Mouse (Mus musculus) ES-Bruce4 (cell line): Measurements from ENCODE around the gene Pla1a. TPM values are rescaled to one million over a fixed set of nuclear protein-coding genes. Genes with fewer than 3 reads are reported as not detected.

Experiments
- H3K27ac ChIP-seq: 2 replicates; pipeline ENCODE4 v1.5.1; 2012; ENCODE audit warnings: low read length, inconsistent platforms; ENCODE audit not compliant: insufficient read depth
- H3K27me3 ChIP-seq: 2 replicates; pipeline ENCODE4 v1.6.1; 2012; ENCODE audit warnings: mild to moderate bottlenecking, low read length, inconsistent platforms; ENCODE audit not compliant: control insufficient read depth, poor library complexity, insufficient read depth, severe bottlenecking
- H3K36me3 ChIP-seq: 2 replicates; pipeline ENCODE4 v1.6.1; 2012; ENCODE audit warnings: inconsistent platforms, mild to moderate bottlenecking, low read length, moderate library complexity; ENCODE audit not compliant: control insufficient read depth, poor library complexity, insufficient read depth, severe bottlenecking
- H3K4me1 ChIP-seq: one replicate; pipeline ENCODE4 v1.8.1; 2011; ENCODE audit warnings: low read length; ENCODE audit not compliant: control insufficient read depth, insufficient read depth
- H3K4me3 ChIP-seq: 2 replicates; pipeline ENCODE4 v1.5.1; 2011; ENCODE audit warnings: low read depth, mild to moderate bottlenecking, low read length
- H3K9ac ChIP-seq: 2 replicates; pipeline ENCODE4 v1.6.1; 2012; ENCODE audit warnings: low read depth, mild to moderate bottlenecking, inconsistent platforms; ENCODE audit not compliant: poor library complexity, severe bottlenecking
- H3K9me3 ChIP-seq: replicated peaks from 2 replicates; pipeline ENCODE4 v1.6.1; 2012; ENCODE audit warnings: mild to moderate bottlenecking, low read length, inconsistent platforms; ENCODE audit not compliant: control insufficient read depth, poor library complexity, insufficient read depth, severe bottlenecking
- CTCF ChIP-seq: IDR thresholded peaks from one replicate; pipeline ENCODE4 v1.8.1; 2011; ENCODE audit warnings: low read depth, low read length
- EP300 ChIP-seq: IDR thresholded peaks from 2 replicates; pipeline ENCODE4 v1.6.1; 2011; ENCODE audit warnings: low read depth, low read length; ENCODE audit not compliant: insufficient read depth
- POLR2A ChIP-seq: IDR thresholded peaks from one replicate; pipeline ENCODE4 v1.8.1; 2011; ENCODE audit warnings: low read length; ENCODE audit not compliant: insufficient read depth
- polyA plus RNA-seq: library from polyadenylated mRNA; stranded (reverse); fragments of >200 nt; gene quantifications from 2 replicates; pipeline ENCODE4 v1.2.4, GENCODE M21; 2011; ENCODE audit warnings: low read depth; ENCODE audit not compliant: missing spikeins, insufficient read depth, insufficient read length

The Pla1a gene
- polyA plus RNA-seq, 1 experiment = 1.9 TPM

DNA sequence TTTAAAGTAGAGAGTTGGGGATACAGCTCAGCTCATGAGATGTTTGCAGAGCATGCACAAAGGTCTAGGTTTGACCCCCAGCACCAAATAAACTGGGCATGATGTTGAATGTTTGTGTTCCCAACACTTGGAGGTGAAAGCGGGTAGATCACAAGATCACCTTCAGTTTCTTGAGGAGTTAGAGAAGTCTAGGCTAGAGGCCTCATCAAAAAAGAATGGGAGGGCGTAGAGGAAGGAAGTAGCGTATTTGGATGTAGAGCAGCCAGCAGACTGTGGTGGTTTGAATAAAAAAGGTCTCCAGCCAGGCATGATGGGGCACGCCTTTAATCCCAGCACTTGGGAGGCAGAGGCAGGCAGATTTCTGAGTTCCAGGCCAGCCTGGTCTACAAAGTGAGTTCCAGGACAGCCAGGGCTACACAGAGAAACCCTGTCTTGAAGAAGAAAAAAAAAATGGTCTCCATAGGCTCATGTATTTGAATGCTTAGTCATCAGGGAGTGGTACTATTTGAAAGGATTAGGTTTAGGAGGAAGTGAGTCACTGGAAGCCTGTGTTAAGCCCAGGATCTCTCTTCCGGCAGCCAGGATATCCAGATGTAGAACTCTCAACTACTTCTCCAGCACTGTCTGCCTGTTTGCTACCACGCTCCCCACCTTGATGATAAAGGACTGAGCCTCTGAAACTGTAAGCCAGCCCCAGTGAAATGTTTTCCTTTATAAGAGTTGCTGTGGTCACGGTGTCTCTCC, 10.9 kb upstream of the Pla1a start:
- H3K9ac ChIP-seq = no peak overlapping the region

GRCm38 (mm10) chr16:38442216-38442615, 9.3 kb upstream of the Pla1a start:
- Histone ChIP-seq H3K27ac (no peak overlapping the region), H3K4me1 (no peaks in the 10 kb centered on the region), H3K9ac (no peak overlapping the region), H3K9me3 (peaks cover 19% of the 10 kb centered on the region), H3K4me3 (no peak overlapping the region), H3K36me3 (peaks cover 24% of the 10 kb centered on the region), H3K27me3 (no peaks in the 10 kb centered on the region)
- TF ChIP-seq EP300 (no peak), POLR2A (no peak), CTCF (no peak)

More for the DNA sequence above, 10.9 kb upstream of the Pla1a start:
- Histone ChIP-seq H3K4me1 (peaks cover under 1% of the 10 kb centered on the region), H3K27ac (peak overlapping the region; percentile 80), H3K9me3 (peaks cover 19% of the 10 kb centered on the region), H3K36me3 (peaks cover 24% of the 10 kb centered on the region), H3K4me3 (no peak overlapping the region), H3K27me3 (no peaks in the 10 kb centered on the region)
- no peak for TF ChIP-seq EP300
- no peak for TF ChIP-seq CTCF
- TF ChIP-seq POLR2A = no peak

- no peak overlapping the region for H3K4me3 ChIP-seq
- H3K4me1 ChIP-seq = no peaks in the 10 kb centered on the region
- TF ChIP-seq CTCF (no peak), EP300 (no peak), POLR2A (no peak)
- H3K9ac ChIP-seq = no peak overlapping the region
- no peaks in the 10 kb centered on the region for H3K27me3 ChIP-seq
- no peak overlapping the region for H3K27ac ChIP-seq
- peaks cover 17% of the 10 kb centered on the region for H3K9me3 ChIP-seq
- peaks cover 18% of the 10 kb centered on the region for H3K36me3 ChIP-seq
These were observed 8.7 kb upstream of the Pla1a start for GRCm38 (mm10) chr16:38441611-38442010.

GRCm38 (mm10) chr16:38440403-38440802, 7.5 kb upstream of the Pla1a start:
- H3K36me3 ChIP-seq = peaks cover 10% of the 10 kb centered on the region
- H3K27me3 ChIP-seq = no peaks in the 10 kb centered on the region
- H3K9ac ChIP-seq = no peak overlapping the region
- TF ChIP-seq EP300 = no peak
- TF ChIP-seq CTCF = no peak
- no peak for TF ChIP-seq POLR2A
- H3K4me1 ChIP-seq = no peaks in the 10 kb centered on the region
- no peak overlapping the region for H3K27ac ChIP-seq
- no peak overlapping the region for H3K4me3 ChIP-seq
- peaks cover 14% of the 10 kb centered on the region for H3K9me3 ChIP-seq

DNA sequence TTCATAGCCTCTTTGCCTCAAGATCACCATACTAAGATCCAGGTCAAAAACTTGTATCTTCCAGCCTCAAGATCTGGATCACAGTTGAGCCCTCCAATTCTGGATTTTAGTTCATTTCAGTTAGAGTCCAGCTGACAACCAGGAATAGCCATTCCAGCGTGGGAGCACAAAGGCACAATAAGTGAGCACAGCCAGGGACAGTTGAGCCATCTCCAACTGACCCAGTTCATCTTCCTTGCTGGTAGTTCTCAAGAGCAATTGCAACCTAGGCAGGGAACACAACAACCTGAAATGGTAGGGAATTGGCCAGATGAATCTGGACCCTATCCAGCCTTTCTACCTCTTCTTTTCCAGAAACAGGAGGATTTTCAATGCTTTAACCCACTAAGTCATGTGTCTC, 6.2 kb upstream of the Pla1a start:
- Histone ChIP-seq H3K9me3 (peaks cover 1% of the 10 kb centered on the region; the same call in 1 of the 2 replicates), H3K4me1 (no peaks in the 10 kb centered on the region)
- TF ChIP-seq EP300 (no peak), POLR2A (no peak), CTCF (no peak)

DNA sequence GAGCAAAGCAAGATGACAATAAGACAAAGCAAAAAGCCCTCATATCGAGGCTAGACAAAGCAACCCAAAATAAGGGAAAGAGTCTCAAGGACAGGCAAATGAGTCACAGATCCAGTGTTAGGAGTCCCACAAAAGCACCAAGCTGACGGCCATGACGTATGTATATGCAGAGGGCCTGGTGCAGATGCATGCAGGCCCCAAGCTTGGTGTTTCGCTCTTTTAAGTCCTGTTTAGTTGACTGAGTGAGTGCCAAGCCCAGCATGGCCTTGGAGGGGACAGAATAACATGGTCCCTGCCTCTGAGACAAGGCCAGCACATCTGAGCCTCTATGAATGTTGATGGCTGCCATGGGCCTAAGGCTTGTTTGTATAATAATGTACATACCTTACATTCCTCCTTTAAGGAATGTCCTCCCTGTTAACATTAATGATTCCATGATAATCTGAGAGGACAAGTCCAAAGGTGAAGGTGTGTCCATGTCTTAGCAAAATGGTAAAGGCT, 1.4 kb upstream of the Pla1a start:
- Histone ChIP-seq H3K9ac (no peak overlapping the region), H3K36me3 (no peaks in the 10 kb centered on the region), H3K27me3 (no peaks in the 10 kb centered on the region), H3K9me3 (no peaks in the 10 kb centered on the region), H3K4me1 (peaks cover 4% of the 10 kb centered on the region), H3K27ac (no peak overlapping the region), H3K4me3 (no peak overlapping the region)
- no peak for TF ChIP-seq CTCF
- TF ChIP-seq EP300 = no peak
- no peak for TF ChIP-seq POLR2A

More for the DNA sequence above, 6.2 kb upstream of the Pla1a start:
- Histone ChIP-seq H3K27ac (no peak overlapping the region), H3K4me3 (no peak overlapping the region), H3K9ac (no peak overlapping the region), H3K27me3 (no peaks in the 10 kb centered on the region), H3K36me3 (no peaks in the 10 kb centered on the region)
